Mouse (Mus musculus) brain, embryonic 14.5 days (tissue): Measurements from ENCODE around the gene Ahnak. TPM values are rescaled to one million over a fixed set of nuclear protein-coding genes. Genes with fewer than 3 reads are reported as not detected.
A peak's percentile ranks its signal among the peaks of the same experiment; 100 is the strongest.
"Not testable (repeated sequence)": the region's sequence is repeated elsewhere in the genome, so short reads cannot be mapped to it uniquely, and the experiment has no call there.

Experiments used
- DNase-seq: peaks from one replicate; pipeline ENCODE4 v3.0.0-alpha.2; 2011; ENCODE audit warnings: low read depth
- CTCF ChIP-seq: fragments of 200-500 bp; IDR thresholded peaks from 2 replicates; pipeline ENCODE4 v1.5.1; 2012; ENCODE audit warnings: inconsistent platforms, mild to moderate bottlenecking, moderate library complexity, borderline replicate concordance; ENCODE audit not compliant: insufficient read depth, insufficient read length; ENCODE audit errors: extremely low read depth
- POLR2A ChIP-seq: fragments of 200-500 bp; IDR thresholded peaks from 2 replicates; pipeline ENCODE4 v1.6.1; 2012; ENCODE audit warnings: mild to moderate bottlenecking, inconsistent platforms, borderline replicate concordance; ENCODE audit not compliant: poor library complexity, insufficient read depth, insufficient read length, severe bottlenecking; ENCODE audit errors: extremely low read depth
- polyA plus RNA-seq: library from polyadenylated mRNA; depleted of rRNA; stranded (reverse); fragments of >200 nt; gene quantifications from 2 replicates; pipeline ENCODE4 v1.2.3, GENCODE M21; 2012

Gene Ahnak
- polyA plus RNA-seq, 1 experiment, result 6.0 TPM

DNA sequence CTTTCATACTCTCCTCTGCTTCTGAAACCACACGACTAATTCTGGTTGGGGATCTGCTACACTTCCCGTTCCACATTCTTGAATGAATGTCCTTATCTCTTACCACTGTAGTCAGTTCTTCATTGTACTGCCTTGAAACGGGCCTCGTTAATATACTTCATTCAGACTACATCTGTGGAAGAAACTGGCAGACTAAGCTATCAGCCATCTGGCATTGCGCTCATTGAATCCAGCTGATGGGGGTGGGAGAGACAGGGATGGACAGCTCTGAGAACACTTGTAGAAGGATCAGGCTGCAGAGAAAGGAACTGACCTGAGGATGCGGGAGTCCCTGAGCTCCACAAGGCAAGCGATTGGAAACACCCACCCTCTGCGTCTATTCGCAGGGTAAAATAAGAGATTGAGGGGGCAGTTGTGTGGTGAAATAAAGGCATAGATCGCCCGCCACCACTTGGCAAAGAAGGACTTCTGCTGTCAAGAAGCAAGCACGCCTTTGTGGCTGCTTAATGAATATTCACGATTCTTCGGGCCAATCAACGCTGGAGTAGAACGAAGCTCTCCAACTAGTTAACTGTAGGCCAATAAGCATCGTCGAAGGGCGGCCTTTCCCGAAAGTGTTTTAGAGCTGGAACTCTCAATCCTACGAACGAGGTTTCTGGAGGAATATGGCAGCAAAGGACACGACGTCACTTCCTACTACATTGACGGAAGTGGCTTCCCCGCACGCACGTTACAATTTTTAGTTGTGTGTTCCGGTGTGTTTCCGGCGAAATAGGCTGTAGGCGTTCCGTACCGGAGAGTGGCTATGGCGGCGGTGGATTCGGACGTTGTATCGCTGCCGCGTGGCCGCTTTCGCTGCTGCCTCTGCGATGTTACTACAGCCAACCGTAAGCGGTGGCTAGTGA, 35.7 kb upstream of the Ahnak start, which contains the start of gene Tut1:
Gene Tut1, plus strand, starts transcription at position 713 of the 905 bp plus-strand sequence.
- DNase-seq, result peak; percentile 100
- TF ChIP-seq CTCF (no peak), POLR2A (no peak)

- peak; percentile 7 for DNase-seq
- TF ChIP-seq POLR2A (no peak), CTCF (no peak)
Measured at GRCm38 (mm10) chr19:8954171-8954570, 34.9 kb upstream of the Ahnak start.

DNA sequence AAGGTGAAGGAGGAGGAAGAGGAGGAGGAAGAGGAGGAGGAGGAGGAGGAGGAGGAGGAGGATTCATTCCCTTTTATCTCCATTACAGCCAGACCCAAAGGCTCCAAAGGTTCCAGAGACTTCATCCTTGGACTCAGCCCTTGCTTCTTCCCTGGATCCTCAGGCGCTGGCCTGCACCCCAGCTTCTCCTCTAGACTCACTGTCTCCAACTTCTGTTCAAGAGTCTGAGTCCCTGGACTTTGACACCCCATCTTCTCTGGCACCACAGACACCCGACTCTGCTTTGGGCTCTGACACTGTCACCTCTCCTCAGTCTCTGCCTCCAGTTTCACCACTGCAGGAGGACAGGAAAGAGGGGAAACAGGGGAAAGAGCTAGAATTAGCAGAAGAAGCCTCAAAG, 26.8 kb upstream of the Ahnak start:
- no peak for DNase-seq
- TF ChIP-seq CTCF (no peak), POLR2A (no peak)

DNA sequence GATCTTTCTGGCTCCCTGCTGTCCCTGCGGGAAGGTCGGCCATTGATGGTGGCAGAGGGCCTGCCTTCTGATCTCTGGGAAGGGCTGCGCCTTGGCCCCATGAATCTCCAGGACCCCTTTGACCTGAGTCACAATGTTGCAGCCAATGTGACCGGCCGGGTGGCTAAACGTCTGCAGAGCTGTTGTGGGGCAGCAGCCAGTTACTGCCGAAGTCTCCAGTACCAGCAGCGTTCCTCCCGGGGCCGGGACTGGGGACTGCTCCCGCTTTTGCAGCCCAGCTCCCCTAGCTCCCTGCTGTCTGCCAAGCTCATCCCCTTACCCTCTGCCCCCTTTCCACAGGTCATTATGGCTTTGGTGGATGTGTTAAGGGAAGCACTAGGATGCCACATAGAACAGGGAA, 24.0 kb upstream of the Ahnak start:
- no peak for DNase-seq
- TF ChIP-seq CTCF, result no peak
- no peak for TF ChIP-seq POLR2A

- TF ChIP-seq CTCF (no peak), POLR2A (no peak)
- no peak for DNase-seq
Measured at GRCm38 (mm10) chr19:8965771-8966170, 23.3 kb upstream of the Ahnak start.

- TF ChIP-seq CTCF, result no peak
- TF ChIP-seq POLR2A, result no peak
- DNase-seq, result no peak
Measured at GRCm38 (mm10) chr19:8966198-8966589, 22.9 kb upstream of the Ahnak start.

- TF ChIP-seq POLR2A (no peak), CTCF (no peak)
- peak; percentile 100 for DNase-seq
Measured at GRCm38 (mm10) chr19:8966590-8967372, 22.3 kb upstream of the Ahnak start, which contains the start of gene Eef1g. Eef1g (plus strand) TSS chr19:8967041.

DNA sequence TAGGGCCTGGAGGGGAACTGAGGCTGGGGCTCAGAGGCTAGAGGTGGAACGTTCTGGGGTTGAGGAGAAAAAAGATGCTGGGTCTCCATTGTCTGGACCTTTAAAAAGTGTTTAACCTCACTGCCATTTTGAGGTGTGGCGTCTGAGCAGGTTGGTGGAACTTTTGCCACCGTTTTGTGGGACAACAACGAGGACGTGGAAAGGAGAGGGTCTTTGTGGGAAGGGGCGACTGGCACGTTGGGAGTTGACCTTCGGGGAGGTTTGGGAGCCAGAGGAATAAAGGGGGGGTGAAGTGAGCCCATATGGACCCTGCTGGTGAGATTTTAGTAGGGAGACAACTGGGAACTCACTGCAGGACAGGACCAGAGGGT, 21.7 kb upstream of the Ahnak start:
- no peak for TF ChIP-seq CTCF
- TF ChIP-seq POLR2A, result no peak
- peak; percentile 8 for DNase-seq

GRCm38 (mm10) chr19:8967893-8968292, 21.2 kb upstream of the Ahnak start:
- no peak for TF ChIP-seq CTCF
- TF ChIP-seq POLR2A, result no peak
- DNase-seq, result peak; percentile 11

DNA sequence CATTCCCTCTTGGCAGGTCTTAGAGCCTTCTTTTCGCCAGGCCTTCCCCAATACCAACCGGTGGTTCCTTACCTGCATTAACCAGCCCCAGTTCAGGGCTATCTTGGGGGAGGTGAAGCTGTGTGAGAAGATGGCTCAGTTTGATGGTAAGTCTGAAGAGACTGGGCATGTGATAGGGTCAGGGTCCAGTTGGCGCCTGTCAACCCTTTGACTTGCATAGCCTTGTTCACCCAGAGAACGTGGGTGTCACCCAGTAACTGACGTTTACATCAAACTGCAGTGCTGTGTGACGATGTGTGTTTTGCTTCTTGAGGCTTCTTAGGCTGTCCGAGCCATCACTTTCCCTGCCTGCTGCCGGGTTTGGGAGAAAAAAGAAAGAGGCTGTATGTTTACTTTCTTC, 16.6 kb upstream of the Ahnak start:
- DNase-seq, result not testable (repeated sequence)

DNA sequence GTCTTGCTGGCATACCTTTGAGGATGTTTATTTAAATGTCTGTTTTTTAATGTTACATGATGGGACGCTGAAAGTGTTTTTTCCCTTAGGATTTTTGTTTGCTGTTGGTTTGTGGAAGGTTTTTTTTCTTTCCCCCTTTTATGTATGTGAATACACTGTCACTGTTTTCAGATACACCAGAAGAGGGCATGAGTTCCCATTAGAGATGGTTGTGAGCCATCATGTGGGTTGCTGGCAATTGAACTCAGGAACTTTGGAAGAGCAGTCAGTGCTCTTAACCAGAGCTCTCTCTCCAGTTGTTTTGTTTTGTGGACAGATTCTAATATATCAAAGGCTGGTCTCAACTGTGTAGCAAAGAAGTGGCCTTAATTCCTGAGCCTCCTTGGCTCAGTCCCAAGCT, 14.4 kb upstream of the Ahnak start:
- DNase-seq, result no peak
- no peak for TF ChIP-seq CTCF
- no peak for TF ChIP-seq POLR2A

- TF ChIP-seq POLR2A (no peak), CTCF (no peak)
- DNase-seq, result no peak
Measured at GRCm38 (mm10) chr19:8975491-8975890, 13.6 kb upstream of the Ahnak start.

DNA sequence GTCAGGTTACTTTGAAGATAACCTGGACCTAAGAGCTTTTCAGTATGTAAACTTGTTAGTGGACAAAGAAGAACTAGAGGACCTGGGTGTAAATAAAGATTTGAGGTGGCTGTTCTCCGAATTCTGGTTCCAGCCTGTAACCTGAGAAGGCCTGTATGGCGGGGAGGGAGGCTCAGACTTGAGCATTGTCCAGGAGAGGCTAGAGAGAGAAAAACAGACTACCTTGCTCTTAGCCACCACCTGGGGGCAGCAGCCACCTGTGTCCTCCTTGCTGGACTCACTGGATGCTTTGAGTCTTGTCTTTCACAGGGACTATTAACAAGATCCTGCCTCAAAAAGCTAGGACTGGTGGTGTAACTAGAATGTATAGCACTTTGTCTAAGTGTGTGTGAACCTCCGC, 12.5 kb upstream of the Ahnak start:
- TF ChIP-seq POLR2A (no peak), CTCF (peak; percentile 77)
- DNase-seq, result peak; percentile 79
